Mouse (Mus musculus): ENCODE data around the gene Fbxw28. TPM values are rescaled to one million over a fixed set of nuclear protein-coding genes. Genes with fewer than 3 reads are reported as not detected.
"Not testable (repeated sequence)": the region's sequence is repeated elsewhere in the genome, so short reads cannot be mapped to it uniquely, and the experiment has no call there.

Gene Fbxw28
- not detected in 2 replicates for polyA plus RNA-seq (2012; rRNA removed)
- not detected in 2 replicates for polyA plus RNA-seq (2014; fragmentation: Nextera tagmentation; extraction: Ambion mirVana)

- no CpG with 5 or more reads among the region's 1 CpGs for WGBS (ENCODE audit: insufficient replicate concordance)
- ATAC-seq (ENCODE audit: insufficient read depth); H3K4me3 ChIP-seq (ENCODE audit: insufficient read depth in 1 of 2, low read depth in 2 of 2, low read length in 2 of 2): not testable (repeated sequence)
These were observed at the start of gene Fbxw28 for GRCm38 (mm10) chr9:109339559-109339958. Gene Fbxw28, minus strand, starts transcription at chr9:109339659.

GRCm38 (mm10) chr9:109287576-109287975, 51.9 kb downstream of the Fbxw28 start, which contains the start of gene Fbxw14:
Gene Fbxw14, minus strand, starts transcription at chr9:109287676.
- H3K27ac ChIP-seq; H3K4me1 ChIP-seq (replicated peaks; ENCODE audit: control insufficient read depth in 2 of 2, insufficient read depth in 2 of 2, low read length in 1 of 2); H3K36me3 ChIP-seq (replicated peaks; ENCODE audit: control insufficient read depth, insufficient read depth, low read depth); ATAC-seq (ENCODE audit: insufficient read depth); H3K4me2 ChIP-seq (ENCODE audit: low read depth); H3K4me3 ChIP-seq (ENCODE audit: insufficient read depth in 1 of 2, low read depth in 2 of 2, low read length in 2 of 2); H3K9me3 ChIP-seq (ENCODE audit: control insufficient read depth, low read length); H3K27me3 ChIP-seq (ENCODE audit: control insufficient read depth, insufficient read depth, low read length); DNase-seq (ENCODE audit: low read depth in 3 of 3, low spot score in 3 of 3); H3K9ac ChIP-seq (replicated peaks): not testable (repeated sequence)
- no CpG with 5 or more reads among the region's 1 CpGs for WGBS (ENCODE audit: insufficient replicate concordance)

More at GRCm38 (mm10) chr9:109339559-109339958, at the start of gene Fbxw28:
- not testable (repeated sequence) for DNase-seq (ENCODE audit: low read depth in 3 of 3, low spot score in 3 of 3); H3K4me1 ChIP-seq (replicated peaks; ENCODE audit: control insufficient read depth in 2 of 2, insufficient read depth in 2 of 2, low read length in 1 of 2); H3K9me3 ChIP-seq (ENCODE audit: control insufficient read depth, low read length); H3K27me3 ChIP-seq (ENCODE audit: control insufficient read depth, insufficient read depth, low read length); H3K4me2 ChIP-seq (ENCODE audit: low read depth); H3K36me3 ChIP-seq (replicated peaks; ENCODE audit: control insufficient read depth, insufficient read depth, low read depth); H3K27ac ChIP-seq; H3K9ac ChIP-seq (replicated peaks)

Other genes with a start within 250 kb of the Fbxw28 start
- 4.3 and 4.7 TPM in 2 replicates for gene Plxnb1, start 244.3 kb downstream of the Fbxw28 start, polyA plus RNA-seq (2012; rRNA removed)
- gene Plxnb1, start 244.3 kb downstream of the Fbxw28 start, polyA plus RNA-seq (2014; fragmentation: Nextera tagmentation; extraction: Ambion mirVana) = 2.8 and 2.9 TPM in 2 replicates
- not detected in 2 replicates for gene Fbxw21, start 177.6 kb downstream of the Fbxw28 start, polyA plus RNA-seq (2012; rRNA removed)
- not detected in 2 replicates for gene Fbxw21, start 177.6 kb downstream of the Fbxw28 start, polyA plus RNA-seq (2014; fragmentation: Nextera tagmentation; extraction: Ambion mirVana)
- gene Fbxw13, start 143.7 kb downstream of the Fbxw28 start, polyA plus RNA-seq (2012; rRNA removed) = not detected in 2 replicates
- not detected in 2 replicates for gene Fbxw13, start 143.7 kb downstream of the Fbxw28 start, polyA plus RNA-seq (2014; fragmentation: Nextera tagmentation; extraction: Ambion mirVana)
- 0.03 TPM in 1 of 2 replicates, not detected in the other for gene Fbxw20, start 104.9 kb downstream of the Fbxw28 start, polyA plus RNA-seq (2012; rRNA removed)
- not detected in 2 replicates for gene Fbxw20, start 104.9 kb downstream of the Fbxw28 start, polyA plus RNA-seq (2014; fragmentation: Nextera tagmentation; extraction: Ambion mirVana)
- gene Fbxw14, start 52.0 kb downstream of the Fbxw28 start, polyA plus RNA-seq (2012; rRNA removed) = not detected in 2 replicates
- gene Fbxw14, start 52.0 kb downstream of the Fbxw28 start, polyA plus RNA-seq (2014; fragmentation: Nextera tagmentation; extraction: Ambion mirVana) = not detected in 2 replicates
- gene Fbxw22, start 64.6 kb upstream of the Fbxw28 start, polyA plus RNA-seq (2012; rRNA removed) = not detected in 2 replicates
- gene Fbxw22, start 64.6 kb upstream of the Fbxw28 start, polyA plus RNA-seq (2014; fragmentation: Nextera tagmentation; extraction: Ambion mirVana) = not detected in 2 replicates
- not detected in 2 replicates for gene Fbxw16, start 109.5 kb upstream of the Fbxw28 start, polyA plus RNA-seq (2012; rRNA removed)
- gene Fbxw16, start 109.5 kb upstream of the Fbxw28 start, polyA plus RNA-seq (2014; fragmentation: Nextera tagmentation; extraction: Ambion mirVana) = not detected in 2 replicates
- not detected in 2 replicates for gene Fbxw19, start 156.2 kb upstream of the Fbxw28 start, polyA plus RNA-seq (2012; rRNA removed)
- gene Fbxw19, start 156.2 kb upstream of the Fbxw28 start, polyA plus RNA-seq (2014; fragmentation: Nextera tagmentation; extraction: Ambion mirVana) = not detected in 2 replicates
- 0.02 TPM in 1 of 2 replicates, not detected in the other for gene Fbxw15, start 228.6 kb upstream of the Fbxw28 start, polyA plus RNA-seq (2012; rRNA removed)
- gene Fbxw15, start 228.6 kb upstream of the Fbxw28 start, polyA plus RNA-seq (2014; fragmentation: Nextera tagmentation; extraction: Ambion mirVana) = not detected in 2 replicates

All from liver, embryonic 14.5 days (tissue).